Mouse (Mus musculus): ENCODE results near the gene Ifitm2.

DNA sequence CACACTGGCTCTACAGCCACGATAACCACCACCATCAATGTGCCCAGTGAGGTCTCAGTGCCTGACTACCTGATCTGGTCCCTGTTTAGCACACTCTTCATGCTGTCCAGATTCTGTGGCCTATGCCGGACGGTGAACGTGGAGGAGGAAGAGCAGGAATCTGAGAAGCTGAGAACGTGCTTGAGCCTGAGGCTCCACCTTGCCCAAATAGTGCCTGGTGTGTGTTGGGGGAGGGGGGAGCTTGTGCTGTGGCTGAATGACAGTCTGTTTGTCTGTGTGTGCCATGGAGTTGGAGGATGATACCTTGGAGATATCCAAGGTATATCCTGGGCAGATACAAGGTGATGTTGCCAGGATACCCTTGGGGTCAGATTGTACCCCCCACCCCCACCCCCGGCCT lies 34.4 kb upstream of the Ifitm2 start:
- TF ChIP-seq CTCF (IDR thresholded peaks at IDR 0.05; ENCODE audit: insufficient read depth, low read length) = no peak
- TF ChIP-seq POLR2A (IDR thresholded peaks at IDR 0.05; ENCODE audit: borderline replicate concordance, extremely low read depth, low read depth, low read length) = no peak

All from lung, adult 2 months (tissue).